Mouse (Mus musculus): ENCODE data around the gene 1700021F05Rik. TPM values are rescaled to one million over a fixed set of nuclear protein-coding genes. Genes with fewer than 3 reads are reported as not detected.
A peak's percentile ranks its signal among the peaks of the same experiment; 100 is the strongest.

The 1700021F05Rik gene
- polyA plus RNA-seq, 1 experiment from 2014 or later, result 61.6 TPM

DNA sequence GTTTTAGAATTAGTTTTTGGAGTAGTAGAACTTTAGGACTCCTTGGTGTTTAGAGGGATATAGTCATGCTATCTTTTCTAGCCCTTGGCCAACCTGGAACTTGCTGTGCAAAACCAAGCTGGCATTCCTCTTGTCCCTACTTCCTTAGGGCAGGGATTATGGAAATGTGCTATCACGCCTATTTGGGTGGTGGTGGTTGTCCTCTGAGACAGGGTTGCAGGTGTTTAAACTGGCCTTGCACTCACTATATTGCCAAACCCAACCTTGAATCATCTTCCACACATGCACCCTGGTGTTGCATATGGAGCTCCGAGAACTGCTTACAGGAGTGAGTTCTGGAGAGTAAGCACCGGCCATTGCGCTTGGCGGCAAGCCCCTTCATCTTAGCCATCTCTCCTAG is 58.8 kb downstream of the 1700021F05Rik start:
- WGBS, result 91% methylated on average over 5 of the region's 5 CpGs
- Histone ChIP-seq H3K4me1 (peaks cover 33% of the 10 kb centered on the region), H3K4me3 (replicated peaks) (no peak overlapping the region), H3K36me3 (no peaks in the 10 kb centered on the region), H3K27me3 (no peaks in the 10 kb centered on the region), H3K27ac (replicated peaks) (no peak overlapping the region), H3K9me3 (replicated peaks) (no peaks in the 10 kb centered on the region), H3K9ac (no peak overlapping the region), H3K4me2 (replicated peaks) (no peak overlapping the region)
- no peak for ATAC-seq (ENCODE audit: insufficient number of reproducible peaks, low FRiP score, low TSS enrichment, low read depth)

DNA sequence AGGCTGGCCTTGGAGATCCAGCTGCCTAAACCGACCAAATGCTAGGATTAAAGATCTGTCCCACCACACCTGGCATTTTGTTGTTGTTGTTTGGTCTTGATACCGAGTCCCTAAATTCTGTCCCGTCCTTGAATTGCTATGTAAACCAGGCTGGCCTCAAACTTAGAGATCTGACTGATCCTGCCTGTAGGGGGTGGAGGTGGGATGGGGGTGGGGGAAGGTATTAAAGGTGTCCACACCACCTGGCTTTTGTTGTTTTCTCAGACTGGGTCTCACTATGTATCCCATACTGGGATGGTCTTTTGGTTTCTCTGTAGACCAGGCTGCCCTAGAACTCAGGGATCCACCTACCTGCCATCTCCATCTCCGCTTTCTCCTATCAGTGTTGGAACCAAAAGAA is 59.6 kb downstream of the 1700021F05Rik start:
- Histone ChIP-seq H3K36me3 (no peaks in the 10 kb centered on the region), H3K9me3 (replicated peaks) (no peaks in the 10 kb centered on the region), H3K4me1 (peaks cover 33% of the 10 kb centered on the region), H3K27ac (replicated peaks) (no peak overlapping the region), H3K9ac (no peak overlapping the region), H3K4me3 (replicated peaks) (no peak overlapping the region), H3K4me2 (replicated peaks) (no peak overlapping the region), H3K27me3 (no peaks in the 10 kb centered on the region)
- ATAC-seq (ENCODE audit: insufficient number of reproducible peaks, low FRiP score, low TSS enrichment, low read depth), result no peak
- 39% methylated on average over 4 of the region's 4 CpGs for WGBS

- H3K4me3 ChIP-seq (replicated peaks), result peak overlapping the region; percentile 80
- H3K4me2 ChIP-seq (replicated peaks), result peak overlapping the region; percentile 81
- peak overlapping the region; percentile 83 for H3K9ac ChIP-seq
- 5% methylated on average over 13 of the region's 13 CpGs for WGBS
- peaks cover 33% of the 10 kb centered on the region for H3K4me1 ChIP-seq
- no peaks in the 10 kb centered on the region for H3K36me3 ChIP-seq
- H3K27ac ChIP-seq (replicated peaks), result peak overlapping the region; percentile 97
- H3K9me3 ChIP-seq (replicated peaks), result no peaks in the 10 kb centered on the region
- no peaks in the 10 kb centered on the region for H3K27me3 ChIP-seq
- ATAC-seq (ENCODE audit: insufficient number of reproducible peaks, low FRiP score, low TSS enrichment, low read depth), result no peak
Measured at GRCm38 (mm10) chr10:43480227-43480849, 60.5 kb downstream of the 1700021F05Rik start.

DNA sequence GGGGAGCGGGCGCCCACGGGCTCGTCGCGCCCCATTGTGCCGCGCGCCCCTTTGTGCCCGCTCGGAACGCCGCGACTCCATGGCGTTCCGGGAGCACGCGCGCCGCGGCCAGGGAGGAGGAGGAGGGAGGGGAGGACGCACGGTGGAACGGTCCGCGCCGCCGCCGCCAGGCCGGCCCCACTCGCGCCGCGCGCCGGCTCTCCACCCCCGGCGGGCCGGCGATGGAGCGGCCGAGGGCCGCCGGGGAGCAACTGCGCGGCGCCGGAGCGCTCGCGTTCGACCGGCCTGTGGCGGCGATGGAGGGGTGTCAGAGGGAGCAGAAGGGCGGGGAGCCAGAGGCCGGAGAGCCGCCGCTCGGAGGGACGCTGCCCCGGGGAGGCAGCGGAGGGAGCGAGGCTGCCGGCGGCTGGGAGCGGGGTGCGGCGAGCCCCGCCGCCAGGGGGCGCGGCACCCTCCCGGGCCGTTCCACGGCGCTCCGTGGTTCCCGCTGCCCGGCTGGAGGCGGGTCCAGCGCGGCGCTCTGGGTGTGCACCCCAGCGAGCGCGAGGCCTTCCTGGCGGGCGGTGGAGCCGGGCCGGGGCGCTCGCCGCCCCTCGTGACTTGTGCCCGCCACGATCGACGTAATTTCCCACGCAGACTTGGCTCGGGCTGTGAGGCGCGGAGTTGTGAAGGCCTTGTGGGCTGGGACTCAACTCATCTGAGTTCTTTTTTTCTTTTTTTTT is 61.2 kb downstream of the 1700021F05Rik start:
- Histone ChIP-seq H3K4me3 (replicated peaks) (peak overlapping the region; percentile 80), H3K4me1 (peaks cover 33% of the 10 kb centered on the region), H3K27me3 (no peaks in the 10 kb centered on the region), H3K9ac (peak overlapping the region; percentile 83), H3K27ac (replicated peaks) (peak overlapping the region; percentile 97), H3K9me3 (replicated peaks) (no peaks in the 10 kb centered on the region), H3K36me3 (no peaks in the 10 kb centered on the region), H3K4me2 (replicated peaks) (peak overlapping the region; percentile 81)
- peak; percentile 86 for ATAC-seq (ENCODE audit: insufficient number of reproducible peaks, low FRiP score, low TSS enrichment, low read depth)
- under 1% methylated on average over 85 of the region's 103 CpGs for WGBS

- Histone ChIP-seq H3K4me3 (replicated peaks) (peak within 1 kb of the TSS; percentile 80), H3K9ac (peak within 1 kb of the TSS; percentile 83), H3K4me2 (replicated peaks) (peak within 1 kb of the TSS; percentile 81), H3K36me3 (no peaks in the 10 kb centered on the region), H3K27me3 (no peaks in the 10 kb centered on the region), H3K9me3 (replicated peaks) (no peaks in the 10 kb centered on the region), H3K27ac (replicated peaks) (peak within 1 kb of the TSS; percentile 97), H3K4me1 (peaks cover 33% of the 10 kb centered on the region)
- ATAC-seq (ENCODE audit: insufficient number of reproducible peaks, low FRiP score, low TSS enrichment, low read depth), result peak; percentile 73
- under 1% methylated on average over 95 of the region's 101 CpGs for WGBS
Measured at GRCm38 (mm10) chr10:43478751-43479435, 61.9 kb downstream of the 1700021F05Rik start, which contains the start of gene Bend3. Gene Bend3, plus strand, starts transcription at chr10:43478831.

GRCm38 (mm10) chr10:43477865-43478681 is 62.7 kb downstream of the 1700021F05Rik start:
- Histone ChIP-seq H3K9ac (peak overlapping the region; percentile 83), H3K4me3 (replicated peaks) (peak overlapping the region; percentile 80), H3K36me3 (no peaks in the 10 kb centered on the region), H3K27ac (replicated peaks) (peak overlapping the region; percentile 97), H3K27me3 (no peaks in the 10 kb centered on the region), H3K4me1 (peaks cover 25% of the 10 kb centered on the region), H3K4me2 (replicated peaks) (peak overlapping the region; percentile 81), H3K9me3 (replicated peaks) (no peaks in the 10 kb centered on the region)
- ATAC-seq (ENCODE audit: insufficient number of reproducible peaks, low FRiP score, low TSS enrichment, low read depth), result 0 out of 2 replicates have a peak, but pooled peaks have one; percentile 9
- WGBS, result under 1% methylated on average over 42 of the region's 42 CpGs

DNA sequence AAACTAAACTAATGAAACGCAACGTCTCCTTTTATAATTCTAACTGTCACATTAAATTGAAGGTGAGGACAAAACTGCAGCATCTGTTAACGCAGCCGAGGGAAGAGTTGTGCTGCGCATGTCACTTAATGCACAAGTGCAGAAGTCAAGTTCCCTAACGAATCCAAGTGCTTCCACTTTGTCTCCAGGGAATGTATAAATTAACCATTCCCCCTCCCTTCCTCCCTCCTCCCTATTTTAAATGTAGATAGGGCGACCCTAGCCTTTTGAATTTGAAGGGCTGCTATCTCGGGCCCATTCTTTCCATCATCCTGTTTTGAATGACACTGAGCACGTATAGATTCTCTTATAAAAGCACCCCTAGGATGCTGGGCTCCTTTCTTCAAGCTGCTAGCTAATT is 63.3 kb downstream of the 1700021F05Rik start:
- H3K4me2 ChIP-seq (replicated peaks), result peak overlapping the region; percentile 81
- peak overlapping the region; percentile 80 for H3K4me3 ChIP-seq (replicated peaks)
- no peaks in the 10 kb centered on the region for H3K27me3 ChIP-seq
- ATAC-seq (ENCODE audit: insufficient number of reproducible peaks, low FRiP score, low TSS enrichment, low read depth), result no peak
- no peaks in the 10 kb centered on the region for H3K36me3 ChIP-seq
- H3K27ac ChIP-seq (replicated peaks), result no peak overlapping the region
- H3K4me1 ChIP-seq, result peaks cover 19% of the 10 kb centered on the region
- WGBS, result 13% methylated on average over 9 of the region's 9 CpGs
- H3K9ac ChIP-seq, result no peak overlapping the region
- H3K9me3 ChIP-seq (replicated peaks), result no peaks in the 10 kb centered on the region

DNA sequence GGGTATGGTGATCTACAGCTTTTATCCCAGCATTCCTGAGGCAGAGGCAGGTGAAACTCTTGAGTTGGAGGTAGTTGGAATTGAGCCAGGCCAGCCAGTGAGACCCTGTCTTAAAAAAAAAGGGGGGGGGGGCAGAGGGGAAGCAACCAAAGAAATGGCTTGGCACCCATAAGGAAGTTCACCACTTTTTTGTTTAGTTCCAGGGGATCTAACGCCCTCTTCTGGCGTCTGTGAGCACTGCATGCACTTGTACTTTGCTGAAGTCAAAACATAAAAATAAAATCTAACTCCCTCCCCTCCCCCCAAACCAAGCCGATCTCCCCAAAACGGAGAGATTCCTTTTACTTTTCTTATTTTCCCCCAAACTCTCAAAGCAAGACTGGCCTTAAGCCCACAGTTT is 65.4 kb downstream of the 1700021F05Rik start:
- H3K4me3 ChIP-seq (replicated peaks), result no peak overlapping the region
- no peaks in the 10 kb centered on the region for H3K27me3 ChIP-seq
- no peaks in the 10 kb centered on the region for H3K36me3 ChIP-seq
- ATAC-seq (ENCODE audit: insufficient number of reproducible peaks, low FRiP score, low TSS enrichment, low read depth), result no peak
- no peak overlapping the region for H3K4me2 ChIP-seq (replicated peaks)
- no peak overlapping the region for H3K9ac ChIP-seq
- 48% methylated on average over 4 of the region's 4 CpGs for WGBS
- no peak overlapping the region for H3K27ac ChIP-seq (replicated peaks)
- H3K9me3 ChIP-seq (replicated peaks), result no peaks in the 10 kb centered on the region
- peaks cover 8% of the 10 kb centered on the region for H3K4me1 ChIP-seq

Other genes starting within 250 kb of the 1700021F05Rik start
- gene Bend3, start 62.2 kb downstream of the 1700021F05Rik start, polyA plus RNA-seq (2015; fragmentation: Nextera tagmentation; extraction: Ambion mirVana), result 3.5 and 4.4 TPM in 2 replicates
- 1.8 and 22.6 TPM in 2 replicates for gene Gm9803, start 16.9 kb downstream of the 1700021F05Rik start, polyA plus RNA-seq (2015; fragmentation: Nextera tagmentation; extraction: Ambion mirVana)
- 155 and 175 TPM in 2 replicates for gene Cd24a, start 37.3 kb upstream of the 1700021F05Rik start, polyA plus RNA-seq (2015; fragmentation: Nextera tagmentation; extraction: Ambion mirVana)

Data from embryonic facial prominence, embryonic 15.5 days (tissue).